Mouse (Mus musculus): ENCODE results near the gene Adarb2.

GRCm38 (mm10) chr13:8699831-8700230 lies 497.2 kb downstream of the Adarb2 start:
- TF ChIP-seq CTCF (IDR thresholded peaks at IDR 0.05; ENCODE audit: borderline replicate concordance, insufficient read depth, low read depth, low read length) (no peak), POLR2A (IDR thresholded peaks at IDR 0.05; ENCODE audit: borderline replicate concordance, insufficient read depth, low read length) (no peak)
